Mouse (Mus musculus) embryonic facial prominence, embryonic 15.5 days (tissue): ENCODE measurements around the gene Ranbp9. TPM values are rescaled to one million over a fixed set of nuclear protein-coding genes. Genes with fewer than 3 reads are reported as not detected.
"Not testable (repeated sequence)": the region's sequence is repeated elsewhere in the genome, so short reads cannot be mapped to it uniquely, and the experiment has no call there.

Experiments used
- ATAC-seq: fragments of 200-750 bp; cut with Nextera tagmentation; 2 replicates; pipeline ENCODE4 v1.8.0; 2017; ENCODE audit warnings: low read depth, moderate TSS enrichment; ENCODE audit not compliant: insufficient number of reproducible peaks, low FRiP score, low TSS enrichment
- H3K27ac ChIP-seq: fragments of 300-500 bp; sonication (generic); replicated peaks from 2 replicates; pipeline ENCODE4 v1.5.1; 2015; ENCODE audit warnings: mild to moderate bottlenecking, inconsistent platforms
- H3K27me3 ChIP-seq: fragments of 300-500 bp; sonication (generic); 2 replicates; pipeline ENCODE4 v1.6.1; 2015; ENCODE audit warnings: inconsistent platforms
- H3K36me3 ChIP-seq: fragments of 300-500 bp; sonication (generic); 2 replicates; pipeline ENCODE4 v1.6.1; 2015; ENCODE audit warnings: mild to moderate bottlenecking, inconsistent platforms
- H3K4me1 ChIP-seq: fragments of 300-500 bp; sonication (generic); 2 replicates; pipeline ENCODE4 v1.6.1; 2015; ENCODE audit warnings: inconsistent platforms
- H3K4me2 ChIP-seq: fragments of 300-500 bp; sonication (generic); replicated peaks from 2 replicates; pipeline ENCODE4 v1.6.1; 2015; ENCODE audit warnings: mild to moderate bottlenecking, inconsistent platforms
- H3K4me3 ChIP-seq: fragments of 300-500 bp; sonication (generic); replicated peaks from 2 replicates; pipeline ENCODE4 v1.5.1; 2015; ENCODE audit warnings: mild to moderate bottlenecking, inconsistent platforms
- H3K9ac ChIP-seq: fragments of 300-500 bp; sonication (generic); 2 replicates; pipeline ENCODE4 v1.6.1; 2015; ENCODE audit warnings: inconsistent platforms
- H3K9me3 ChIP-seq: fragments of 300-500 bp; sonication (generic); replicated peaks from 2 replicates; pipeline ENCODE4 v1.6.1; 2016; ENCODE audit warnings: inconsistent platforms
- WGBS: fragments of 180-500 bp; shearing (Covaris S2); methylation state at CpG from one replicate; pipeline ENCODE4 v1.1.7; 2015; 5-methylcytosine and 5-hydroxymethylcytosine counted together
- polyA plus RNA-seq: library from polyadenylated mRNA; unstranded; fragments of >200 nt; fragmentation: Nextera tagmentation; extraction: Ambion mirVana; gene quantifications from 2 replicates; pipeline ENCODE4 v1.2.1, GENCODE M21; 2015

The Ranbp9 gene
- polyA plus RNA-seq, 1 experiment from 2014 or later = 9.2 TPM

GRCm38 (mm10) chr13:43477098-43477697, 3.9 kb downstream of the Ranbp9 start:
- H3K4me2 ChIP-seq = no peak overlapping the region
- no peaks in the 10 kb centered on the region for H3K9me3 ChIP-seq
- H3K27ac ChIP-seq = no peak overlapping the region
- 84% methylated on average over 3 of the region's 3 CpGs for WGBS
- no peaks in the 10 kb centered on the region for H3K27me3 ChIP-seq
- no peak for ATAC-seq
- peaks cover 33% of the 10 kb centered on the region for H3K4me1 ChIP-seq
- H3K36me3 ChIP-seq = no peaks in the 10 kb centered on the region
- H3K9ac ChIP-seq = no peak overlapping the region
- H3K4me3 ChIP-seq = no peak overlapping the region

DNA sequence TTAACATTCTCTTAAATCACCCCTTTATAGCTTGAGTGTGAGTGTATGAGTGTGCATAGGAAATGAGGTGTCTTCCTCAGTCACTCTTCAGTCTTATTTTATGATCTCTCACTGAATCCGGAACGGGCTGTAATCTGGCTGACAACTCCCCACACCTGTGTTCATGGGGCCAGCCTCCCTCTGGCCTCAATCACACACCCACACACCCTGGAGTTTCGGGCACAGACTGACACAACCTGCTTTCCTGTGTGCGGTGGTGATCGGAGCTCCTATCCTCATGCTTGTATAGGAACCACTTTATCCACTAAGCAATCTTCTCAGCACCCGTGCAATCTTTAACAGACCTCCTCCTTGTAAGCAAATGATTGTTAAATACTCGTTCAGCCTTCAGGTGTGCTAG, 4.9 kb downstream of the Ranbp9 start:
- Histone ChIP-seq H3K4me3 (no peak overlapping the region), H3K9me3 (no peaks in the 10 kb centered on the region), H3K4me1 (peaks cover 29% of the 10 kb centered on the region), H3K27me3 (no peaks in the 10 kb centered on the region), H3K36me3 (no peaks in the 10 kb centered on the region), H3K27ac (no peak overlapping the region), H3K9ac (no peak overlapping the region), H3K4me2 (no peak overlapping the region)
- 79% methylated on average over 7 of the region's 7 CpGs for WGBS
- no peak for ATAC-seq

DNA sequence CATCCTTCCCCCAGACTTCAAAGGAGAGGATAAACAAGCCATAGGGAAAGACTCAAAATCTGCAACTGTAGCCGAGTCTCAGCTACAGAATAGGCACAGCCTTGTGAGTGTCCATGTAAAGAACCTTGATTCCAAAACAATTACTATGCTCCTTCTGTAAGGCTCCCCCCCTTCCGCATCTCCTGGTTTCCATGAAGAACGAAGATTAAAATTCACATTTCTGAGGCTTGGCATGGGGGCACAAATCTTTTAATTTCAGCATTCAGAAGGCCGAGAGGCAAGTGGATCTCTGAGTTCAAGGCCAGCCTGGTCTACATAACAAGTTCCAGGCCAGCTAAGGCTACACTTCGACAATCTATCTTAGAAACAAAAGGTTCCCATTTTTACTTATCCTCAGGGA, 6.4 kb downstream of the Ranbp9 start:
- H3K9me3 ChIP-seq = no peaks in the 10 kb centered on the region
- no peaks in the 10 kb centered on the region for H3K36me3 ChIP-seq
- H3K4me1 ChIP-seq = peaks cover 29% of the 10 kb centered on the region
- H3K4me3 ChIP-seq = no peak overlapping the region
- WGBS = 76% methylated on average over 5 of the region's 5 CpGs
- no peak overlapping the region for H3K27ac ChIP-seq
- no peak overlapping the region for H3K9ac ChIP-seq
- H3K27me3 ChIP-seq = no peaks in the 10 kb centered on the region
- H3K4me2 ChIP-seq = no peak overlapping the region
- ATAC-seq = no peak

GRCm38 (mm10) chr13:43471861-43472260, 9.2 kb downstream of the Ranbp9 start:
- H3K36me3 ChIP-seq, H3K27ac ChIP-seq, H3K4me2 ChIP-seq, H3K9me3 ChIP-seq, H3K4me3 ChIP-seq, H3K27me3 ChIP-seq, ATAC-seq, H3K9ac ChIP-seq: not testable (repeated sequence)
- H3K4me1 ChIP-seq = peaks cover 17% of the 10 kb centered on the region
- 85% methylated on average over 1 of the region's 1 CpGs for WGBS

DNA sequence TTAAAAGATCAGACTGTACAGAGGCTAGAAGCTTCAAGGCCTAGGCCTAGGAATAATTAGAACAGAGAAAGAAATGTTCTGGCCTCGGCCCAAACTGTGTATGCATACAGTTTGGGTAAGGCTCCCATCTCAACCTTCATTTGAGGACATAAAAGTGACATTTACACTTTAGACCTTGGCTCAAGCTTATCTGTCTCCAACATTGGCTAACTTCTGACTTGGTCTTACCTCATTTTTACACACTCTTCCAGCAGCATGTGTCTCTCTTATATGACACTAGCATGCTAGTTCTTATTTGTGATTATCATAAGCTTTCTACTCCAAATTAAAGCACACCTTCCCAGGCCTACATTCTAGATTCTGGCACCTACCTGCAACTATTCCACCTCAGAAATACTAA, 11.5 kb downstream of the Ranbp9 start:
- Histone ChIP-seq H3K4me1 (peaks cover 9% of the 10 kb centered on the region), H3K4me3 (no peak overlapping the region), H3K4me2 (no peak overlapping the region), H3K27me3 (no peaks in the 10 kb centered on the region), H3K27ac (no peak overlapping the region), H3K9me3 (no peaks in the 10 kb centered on the region), H3K9ac (no peak overlapping the region), H3K36me3 (peaks cover 6% of the 10 kb centered on the region; the same call in 1 of the 2 replicates)
- ATAC-seq = no peak
- 95% methylated on average over 1 of the region's 1 CpGs for WGBS

DNA sequence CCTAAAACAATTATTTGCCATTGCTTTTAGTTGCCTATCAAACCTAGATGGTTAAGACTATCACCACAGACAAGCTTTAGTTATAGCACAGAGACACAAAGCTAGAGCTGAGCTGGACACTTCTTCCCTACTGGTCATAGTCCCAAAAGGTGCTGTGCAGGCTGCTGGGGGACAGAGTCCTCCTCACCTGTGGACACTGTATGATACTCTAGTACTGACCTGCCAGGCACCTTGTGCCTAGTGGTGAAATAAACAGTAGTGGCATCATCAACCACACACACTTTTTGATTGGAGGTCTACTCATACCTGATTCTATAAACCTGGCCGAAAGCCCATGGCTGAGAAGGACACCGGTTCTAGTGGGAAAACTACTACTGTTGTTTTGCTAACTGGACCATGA, 16.5 kb downstream of the Ranbp9 start:
- Histone ChIP-seq H3K9ac (no peak overlapping the region), H3K27ac (no peak overlapping the region), H3K4me2 (no peak overlapping the region), H3K36me3 (peaks cover 6% of the 10 kb centered on the region; the same call in 1 of the 2 replicates), H3K4me1 (no peaks in the 10 kb centered on the region), H3K9me3 (no peaks in the 10 kb centered on the region), H3K27me3 (no peaks in the 10 kb centered on the region), H3K4me3 (no peak overlapping the region)
- 93% methylated on average over 2 of the region's 2 CpGs for WGBS
- no peak for ATAC-seq

- Histone ChIP-seq H3K4me1 (peaks cover 5% of the 10 kb centered on the region; the same call in 1 of the 2 replicates), H3K27me3 (no peaks in the 10 kb centered on the region)
- no peak for ATAC-seq
Measured at GRCm38 (mm10) chr13:43457161-43457560, 23.9 kb downstream of the Ranbp9 start.

DNA sequence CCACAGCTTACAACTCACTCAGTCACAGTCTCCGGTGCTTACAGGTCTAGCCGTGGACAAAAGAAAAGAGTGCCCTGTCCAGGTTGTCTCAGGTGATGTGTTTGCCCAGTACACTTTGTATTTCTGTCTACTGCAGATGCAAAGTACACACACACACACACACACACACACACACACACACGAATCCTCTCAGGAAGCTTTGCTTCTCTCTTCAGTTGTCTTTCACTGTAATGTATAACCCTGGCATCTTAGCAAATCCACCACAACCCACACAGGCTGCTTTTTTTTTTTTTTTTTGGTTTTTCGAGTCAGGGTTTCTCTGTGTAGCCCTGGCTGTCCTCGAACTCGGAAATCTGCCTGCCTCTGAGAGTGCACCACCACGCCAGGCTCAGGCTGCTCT, 26.7 kb downstream of the Ranbp9 start:
- H3K27me3 ChIP-seq = no peaks in the 10 kb centered on the region
- no peaks in the 10 kb centered on the region for H3K36me3 ChIP-seq
- H3K4me1 ChIP-seq = peaks cover 5% of the 10 kb centered on the region; the same call in 1 of the 2 replicates
- no peak overlapping the region for H3K27ac ChIP-seq
- no peak overlapping the region for H3K9ac ChIP-seq
- H3K4me3 ChIP-seq = no peak overlapping the region
- no peak overlapping the region for H3K4me2 ChIP-seq
- WGBS = 82% methylated on average over 7 of the region's 7 CpGs
- ATAC-seq = no peak
- H3K9me3 ChIP-seq = no peaks in the 10 kb centered on the region

More at GRCm38 (mm10) chr13:43457161-43457560, 23.9 kb downstream of the Ranbp9 start:
- no peaks in the 10 kb centered on the region for H3K9me3 ChIP-seq
- no peak overlapping the region for H3K9ac ChIP-seq
- no peak overlapping the region for H3K4me3 ChIP-seq
- 77% methylated on average over 1 of the region's 1 CpGs for WGBS
- H3K36me3 ChIP-seq = no peaks in the 10 kb centered on the region
- H3K27ac ChIP-seq = no peak overlapping the region
- no peak overlapping the region for H3K4me2 ChIP-seq

DNA sequence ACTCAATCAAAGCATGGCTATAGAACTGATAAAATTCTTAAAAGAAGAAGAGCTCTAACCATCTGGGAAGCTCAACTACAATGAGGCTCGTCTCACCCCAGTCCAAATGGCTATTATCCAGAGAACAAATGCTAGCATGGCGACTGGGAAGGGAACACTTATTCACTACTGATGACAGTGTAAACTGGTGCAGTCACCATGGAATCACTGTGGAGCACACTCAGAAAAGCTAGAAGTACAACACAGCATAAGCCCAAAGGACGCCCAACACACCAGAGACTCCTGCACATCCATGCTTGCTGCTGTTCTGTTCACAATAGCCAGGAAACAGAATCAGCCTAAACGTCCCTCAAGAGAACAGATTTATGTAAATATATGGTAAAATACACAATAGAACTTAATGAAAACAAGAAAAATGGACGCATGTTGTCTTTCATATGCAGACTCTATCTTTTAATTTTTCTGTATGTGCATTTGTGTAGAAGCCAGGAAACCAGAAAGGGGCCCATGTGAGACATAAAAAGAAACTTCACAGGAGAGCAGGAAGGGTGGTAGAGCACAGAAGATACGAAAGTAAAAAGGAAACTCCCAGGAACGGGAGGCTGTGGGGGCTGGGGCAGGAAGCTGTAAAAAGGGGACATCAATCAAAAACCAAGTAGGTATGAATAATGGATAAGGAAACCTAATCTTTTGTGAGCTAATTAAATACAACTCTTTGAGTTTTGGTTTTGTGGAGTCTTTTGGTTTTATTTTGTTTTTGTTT, 28.1 kb downstream of the Ranbp9 start:
- Histone ChIP-seq H3K4me3 (no peak overlapping the region), H3K27me3 (no peaks in the 10 kb centered on the region), H3K27ac (no peak overlapping the region), H3K36me3 (no peaks in the 10 kb centered on the region), H3K9ac (no peak overlapping the region), H3K4me2 (no peak overlapping the region), H3K9me3 (no peaks in the 10 kb centered on the region), H3K4me1 (peaks cover 5% of the 10 kb centered on the region; the same call in 1 of the 2 replicates)
- no peak for ATAC-seq
- 51% methylated on average over 7 of the region's 7 CpGs for WGBS

- Histone ChIP-seq H3K27ac (no peak overlapping the region), H3K9me3 (no peaks in the 10 kb centered on the region), H3K4me3 (no peak overlapping the region), H3K9ac (no peak overlapping the region), H3K36me3 (no peaks in the 10 kb centered on the region), H3K4me1 (peaks cover 10% of the 10 kb centered on the region; the same call in 1 of the 2 replicates), H3K27me3 (no peaks in the 10 kb centered on the region), H3K4me2 (no peak overlapping the region)
- no peak for ATAC-seq
- 83% methylated on average over 2 of the region's 2 CpGs for WGBS
Measured at GRCm38 (mm10) chr13:43452177-43452576, 28.9 kb downstream of the Ranbp9 start.

DNA sequence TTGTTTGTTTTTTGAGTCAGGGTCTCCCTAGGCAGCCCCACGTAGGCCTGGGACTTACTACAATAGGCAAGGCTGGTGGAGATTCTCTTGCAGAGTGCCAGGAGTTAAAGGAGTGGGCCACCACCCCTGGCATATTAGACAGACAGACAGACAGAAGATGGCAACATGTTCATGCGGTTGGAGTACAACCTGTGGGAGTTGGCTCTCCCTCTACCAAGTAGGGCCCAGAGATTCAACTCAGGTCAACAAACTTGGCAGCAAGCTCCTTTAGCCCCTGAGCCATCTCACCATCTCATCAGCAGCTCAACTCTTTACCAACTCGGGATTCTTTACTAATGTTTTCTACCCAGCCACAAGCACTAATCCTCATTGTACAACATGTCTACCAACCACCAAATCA, 30.4 kb downstream of the Ranbp9 start:
- no peaks in the 10 kb centered on the region for H3K9me3 ChIP-seq
- WGBS = 90% methylated on average over 3 of the region's 3 CpGs
- no peak for ATAC-seq

More for the DNA sequence above, 30.4 kb downstream of the Ranbp9 start:
- no peak overlapping the region for H3K4me2 ChIP-seq
- no peaks in the 10 kb centered on the region for H3K36me3 ChIP-seq
- no peak overlapping the region for H3K27ac ChIP-seq
- H3K4me3 ChIP-seq = no peak overlapping the region
- H3K27me3 ChIP-seq = no peaks in the 10 kb centered on the region
- no peak overlapping the region for H3K9ac ChIP-seq
- peaks cover 12% of the 10 kb centered on the region; the same call in 1 of the 2 replicates for H3K4me1 ChIP-seq
